Mouse (Mus musculus) liver, embryonic 15.5 days (tissue): ENCODE results near the gene Snx30. TPM values are rescaled to one million over a fixed set of nuclear protein-coding genes. Genes with fewer than 3 reads are reported as not detected.

ENCODE experiments used
- ATAC-seq: fragments of 200-750 bp; cut with Nextera tagmentation; 2 replicates; pipeline ENCODE4 v1.8.0; 2017; ENCODE audit warnings: moderate number of reproducible peaks, mild to moderate bottlenecking, moderate library complexity; ENCODE audit not compliant: insufficient read depth
- H3K27ac ChIP-seq: fragments of 300-500 bp; sonication (generic); replicated peaks from 2 replicates; pipeline ENCODE4 v1.5.1; 2015; ENCODE audit warnings: mild to moderate bottlenecking, inconsistent platforms
- H3K27me3 ChIP-seq: fragments of 300-500 bp; sonication (generic); 2 replicates; pipeline ENCODE4 v1.6.1; 2015; ENCODE audit warnings: mild to moderate bottlenecking, inconsistent platforms
- H3K36me3 ChIP-seq: fragments of 300-500 bp; sonication (generic); replicated peaks from 2 replicates; pipeline ENCODE4 v1.6.1; 2015; ENCODE audit warnings: moderate library complexity, mild to moderate bottlenecking, inconsistent platforms
- H3K4me1 ChIP-seq: fragments of 300-500 bp; sonication (generic); replicated peaks from 2 replicates; pipeline ENCODE4 v1.6.1; 2015; ENCODE audit warnings: inconsistent platforms
- H3K4me2 ChIP-seq: fragments of 300-500 bp; sonication (generic); 2 replicates; pipeline ENCODE4 v1.6.1; 2015; ENCODE audit warnings: moderate library complexity, mild to moderate bottlenecking, inconsistent platforms
- H3K4me3 ChIP-seq: fragments of 300-500 bp; sonication (generic); replicated peaks from 2 replicates; pipeline ENCODE4 v1.5.1; 2015; ENCODE audit warnings: mild to moderate bottlenecking, inconsistent platforms
- H3K9ac ChIP-seq: fragments of 300-500 bp; sonication (generic); 2 replicates; pipeline ENCODE4 v1.6.1; 2015; ENCODE audit warnings: moderate library complexity, mild to moderate bottlenecking, inconsistent platforms
- H3K9me3 ChIP-seq: fragments of 300-500 bp; sonication (generic); replicated peaks from 2 replicates; pipeline ENCODE4 v1.6.1; 2016; ENCODE audit warnings: inconsistent platforms
- WGBS: fragments of 180-500 bp; shearing (Covaris S2); methylation state at CpG from one replicate; pipeline ENCODE4 v1.1.7; 2015; ENCODE audit warnings: mixed read lengths; ENCODE audit not compliant: insufficient replicate concordance; 5-methylcytosine and 5-hydroxymethylcytosine counted together
- polyA plus RNA-seq: library from polyadenylated mRNA; unstranded; fragments of >200 nt; fragmentation: Nextera tagmentation; extraction: Ambion mirVana; gene quantifications from 2 replicates; pipeline ENCODE4 v1.2.1, GENCODE M21; 2015

Gene Snx30
- polyA plus RNA-seq, 1 experiment from 2014 or later, result 4.3 TPM

DNA sequence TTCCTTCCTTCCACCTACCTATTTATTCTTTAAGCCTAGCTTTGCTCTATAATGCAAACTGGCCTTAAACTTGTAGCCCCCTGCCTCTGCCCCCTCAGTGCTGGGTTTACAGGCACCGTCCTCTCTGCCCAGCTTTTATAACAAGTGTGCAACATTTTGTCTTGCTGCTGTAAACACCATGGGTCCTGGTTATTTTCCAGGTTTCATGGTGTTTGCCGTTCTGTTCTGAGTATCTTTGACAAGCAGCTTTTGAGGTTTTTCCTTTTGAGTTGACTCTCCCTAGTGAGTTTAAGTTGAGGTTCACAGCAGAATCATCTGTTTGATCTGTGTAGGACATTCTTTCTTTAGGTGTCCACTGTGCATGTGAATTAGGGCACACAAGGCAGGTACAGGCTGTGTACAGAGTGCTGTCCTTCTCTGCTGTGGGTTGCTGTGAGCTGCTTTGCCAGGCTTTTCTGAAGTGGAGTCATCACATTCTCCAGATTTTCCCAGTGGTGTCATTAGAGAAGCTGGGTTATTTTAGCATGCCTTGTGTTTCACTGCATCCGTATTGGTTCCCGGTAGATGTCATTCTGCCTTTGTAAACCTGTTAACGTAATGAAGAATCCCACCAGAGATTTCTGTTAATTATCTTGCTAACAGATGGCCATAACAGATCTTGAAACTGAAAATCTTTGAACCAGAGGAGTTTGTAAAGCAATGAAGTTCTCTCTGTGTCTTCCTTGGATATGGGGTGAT is 45.4 kb downstream of the Snx30 start:
- H3K27me3 ChIP-seq, result no peaks in the 10 kb centered on the region
- H3K4me3 ChIP-seq, result no peak overlapping the region
- no peaks in the 10 kb centered on the region for H3K9me3 ChIP-seq
- 0 out of 2 replicates have a peak, but pooled peaks cover 2% of the 10 kb centered on the region for H3K36me3 ChIP-seq
- no peak overlapping the region for H3K4me2 ChIP-seq
- no peak for ATAC-seq
- peaks cover 3% of the 10 kb centered on the region; the same call in 1 of the 2 replicates for H3K4me1 ChIP-seq
- WGBS, result 73% methylated on average over 5 of the region's 5 CpGs
- no peak overlapping the region for H3K9ac ChIP-seq
- no peak overlapping the region for H3K27ac ChIP-seq

DNA sequence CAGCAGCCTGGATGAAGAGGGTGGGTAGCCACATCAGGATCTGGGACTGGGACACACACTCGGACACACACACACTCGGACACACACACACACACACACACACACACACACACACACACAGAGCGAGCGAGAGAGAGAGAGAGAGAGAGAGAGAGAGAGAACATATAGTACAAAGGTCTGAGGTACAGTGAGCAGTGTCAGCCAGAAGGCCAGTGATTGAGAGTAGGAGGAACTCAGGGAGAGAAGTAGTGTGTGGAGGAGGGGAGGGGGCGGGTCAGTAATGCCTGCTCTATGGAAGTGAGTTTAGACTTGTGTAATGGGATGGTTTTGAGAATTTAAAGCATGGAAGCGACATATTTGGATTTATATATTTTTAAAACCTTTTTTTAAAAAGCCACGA is 47.5 kb downstream of the Snx30 start:
- H3K27me3 ChIP-seq, result no peaks in the 10 kb centered on the region
- ATAC-seq, result no peak
- WGBS, result 68% methylated on average over 7 of the region's 7 CpGs

DNA sequence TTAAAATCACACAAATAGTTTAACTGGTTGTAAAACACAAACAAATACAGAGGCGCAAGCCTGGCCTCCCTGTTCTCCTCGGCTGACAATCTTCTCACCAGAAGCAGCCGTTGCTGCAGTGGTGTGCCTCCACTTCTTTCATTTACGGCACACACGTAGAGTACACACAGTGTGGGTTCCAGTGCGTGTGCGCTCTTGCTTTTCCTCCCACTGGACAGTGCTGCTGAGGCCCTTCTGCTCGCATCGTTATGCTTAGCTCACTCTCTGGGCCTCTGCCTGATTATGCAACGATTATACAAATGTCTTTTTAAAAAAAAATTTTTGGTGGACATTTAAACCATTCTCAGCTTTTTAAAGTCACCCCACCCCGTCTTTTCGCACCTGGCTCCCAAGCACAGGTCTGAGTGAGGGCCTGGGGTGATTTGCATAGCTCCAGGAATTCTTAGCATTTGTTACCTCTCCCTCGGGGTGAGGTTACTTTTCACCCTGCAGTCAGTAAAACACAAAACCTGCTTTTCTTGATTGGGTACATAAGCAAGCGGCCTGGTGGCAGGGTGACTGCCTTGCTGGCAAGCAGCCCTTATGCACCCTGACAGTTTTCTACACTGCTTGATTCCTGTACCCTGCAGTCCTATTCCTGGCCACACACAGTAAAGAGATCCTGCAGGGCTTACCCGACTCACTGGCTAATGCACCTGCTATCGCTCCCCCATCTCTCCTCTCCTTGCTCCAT is 54.2 kb downstream of the Snx30 start:
- Histone ChIP-seq H3K36me3 (no peaks in the 10 kb centered on the region), H3K4me2 (no peak overlapping the region), H3K27ac (no peak overlapping the region), H3K27me3 (no peaks in the 10 kb centered on the region), H3K9me3 (no peaks in the 10 kb centered on the region), H3K4me3 (no peak overlapping the region), H3K9ac (no peak overlapping the region), H3K4me1 (peaks cover 25% of the 10 kb centered on the region)
- ATAC-seq, result no peak
- WGBS, result 63% methylated on average over 16 of the region's 16 CpGs

More for the DNA sequence above, 47.5 kb downstream of the Snx30 start:
- no peaks in the 10 kb centered on the region for H3K9me3 ChIP-seq
- H3K4me1 ChIP-seq, result peaks cover 3% of the 10 kb centered on the region; the same call in 1 of the 2 replicates
- H3K27ac ChIP-seq, result no peak overlapping the region
- H3K4me3 ChIP-seq, result no peak overlapping the region
- H3K4me2 ChIP-seq, result no peak overlapping the region
- H3K9ac ChIP-seq, result no peak overlapping the region
- no peaks in the 10 kb centered on the region for H3K36me3 ChIP-seq

DNA sequence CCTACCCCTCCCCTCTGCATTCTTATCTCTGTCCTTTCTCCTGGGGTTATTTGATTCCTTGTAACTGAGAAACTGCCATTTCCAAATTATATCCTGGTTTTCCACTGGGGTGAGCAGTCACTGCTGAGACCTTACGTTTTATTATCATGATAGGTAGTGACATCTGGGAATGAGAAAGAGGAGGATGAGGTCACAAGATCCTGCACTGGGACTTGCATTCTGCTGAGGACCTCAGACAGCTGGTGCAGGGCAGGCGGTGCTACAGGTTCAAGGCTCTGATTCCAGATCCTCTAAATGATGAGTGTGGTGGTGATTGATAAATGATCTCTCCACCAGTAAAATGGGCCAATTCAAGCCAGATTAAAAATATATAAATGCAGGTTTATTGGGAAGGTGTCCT is 54.8 kb downstream of the Snx30 start:
- H3K27me3 ChIP-seq, result no peaks in the 10 kb centered on the region
- peaks cover 25% of the 10 kb centered on the region for H3K4me1 ChIP-seq
- H3K36me3 ChIP-seq, result no peaks in the 10 kb centered on the region
- ATAC-seq, result no peak
- H3K9ac ChIP-seq, result no peak overlapping the region
- no peaks in the 10 kb centered on the region for H3K9me3 ChIP-seq
- H3K27ac ChIP-seq, result no peak overlapping the region
- no peak overlapping the region for H3K4me2 ChIP-seq
- WGBS, result 52% methylated on average over 2 of the region's 2 CpGs
- H3K4me3 ChIP-seq, result no peak overlapping the region

DNA sequence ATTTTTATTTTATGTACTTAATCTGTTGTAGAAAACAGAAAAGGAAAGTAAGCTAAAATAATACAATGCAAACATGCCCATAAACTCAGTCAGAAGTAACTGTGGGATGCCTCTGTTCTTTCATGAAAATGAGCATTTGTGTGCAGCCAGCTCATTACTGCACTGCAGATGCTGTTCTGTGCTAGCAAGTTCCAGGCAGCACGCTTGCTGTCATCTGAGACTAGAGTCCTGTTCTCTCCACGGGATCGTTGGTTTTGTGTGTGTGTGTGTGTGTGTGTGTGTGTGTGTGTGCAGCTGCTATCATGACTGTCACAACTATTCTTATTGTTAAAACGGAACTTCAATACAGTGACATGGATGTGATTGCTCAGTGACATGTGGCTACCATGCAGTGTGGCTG is 56.2 kb downstream of the Snx30 start:
- peaks cover 25% of the 10 kb centered on the region for H3K4me1 ChIP-seq
- H3K36me3 ChIP-seq, result no peaks in the 10 kb centered on the region
- H3K27me3 ChIP-seq, result no peaks in the 10 kb centered on the region
- no peak overlapping the region for H3K9ac ChIP-seq
- H3K4me3 ChIP-seq, result no peak overlapping the region
- no peaks in the 10 kb centered on the region for H3K9me3 ChIP-seq
- ATAC-seq, result no peak
- 0 out of 2 replicates have a peak overlapping the region, but pooled peaks have one; percentile 6 for H3K27ac ChIP-seq
- 47% methylated on average over 4 of the region's 4 CpGs for WGBS
- no peak overlapping the region for H3K4me2 ChIP-seq

DNA sequence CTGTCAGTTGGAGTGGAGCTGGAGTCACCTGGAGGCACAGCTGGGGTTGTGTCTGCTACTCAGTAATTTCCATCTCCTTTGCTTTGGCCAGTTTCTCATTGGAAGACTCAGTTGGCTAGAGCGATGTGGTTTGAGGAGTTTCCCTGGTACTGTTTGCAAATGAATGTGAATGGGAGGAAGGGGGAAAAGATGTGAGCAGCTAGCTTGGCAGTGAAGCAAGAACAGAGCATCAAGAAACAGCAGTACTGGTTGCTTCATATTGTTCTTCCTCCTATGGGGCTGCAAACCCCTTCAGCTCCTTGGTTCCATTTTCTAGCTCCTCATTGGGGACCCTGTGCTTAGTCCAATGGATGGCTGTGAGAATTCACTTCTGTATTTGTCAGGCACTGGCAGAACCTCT is 56.7 kb downstream of the Snx30 start:
- Histone ChIP-seq H3K4me3 (no peak overlapping the region), H3K9ac (no peak overlapping the region), H3K4me2 (no peak overlapping the region), H3K27ac (0 out of 2 replicates have a peak overlapping the region, but pooled peaks have one; percentile 6), H3K27me3 (no peaks in the 10 kb centered on the region), H3K4me1 (peaks cover 25% of the 10 kb centered on the region), H3K36me3 (no peaks in the 10 kb centered on the region), H3K9me3 (no peaks in the 10 kb centered on the region)
- 68% methylated on average over 1 of the region's 1 CpGs for WGBS
- ATAC-seq, result no peak

DNA sequence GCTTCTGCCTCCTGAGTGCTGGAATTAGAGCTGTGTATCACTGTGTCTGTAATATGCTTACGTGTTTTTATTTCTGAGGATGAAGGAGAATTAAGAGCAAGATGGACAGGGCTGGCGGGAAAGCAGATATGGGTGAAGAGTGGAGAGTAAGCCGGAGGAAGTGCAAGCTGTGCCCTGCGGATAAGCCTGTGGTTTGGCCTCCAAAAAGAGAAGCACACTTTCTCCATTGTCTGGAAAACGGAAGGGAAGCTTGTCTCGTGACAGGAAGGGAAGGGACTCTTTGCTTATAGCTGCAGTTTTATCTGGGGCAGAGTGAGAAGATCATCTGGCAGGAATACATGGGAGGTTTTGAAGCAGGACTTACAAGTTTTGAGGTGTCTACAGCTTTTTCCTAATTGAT is 58.2 kb downstream of the Snx30 start:
- H3K9me3 ChIP-seq, result no peaks in the 10 kb centered on the region
- peak overlapping the region; percentile 4 for H3K4me2 ChIP-seq
- H3K4me1 ChIP-seq, result peaks cover 25% of the 10 kb centered on the region
- no peaks in the 10 kb centered on the region for H3K27me3 ChIP-seq
- peak overlapping the region; percentile 19; the same call in 1 of the 2 replicates for H3K27ac ChIP-seq
- no peaks in the 10 kb centered on the region; the same call in 1 of the 2 replicates for H3K36me3 ChIP-seq
- peak; percentile 57 for ATAC-seq
- no peak overlapping the region for H3K9ac ChIP-seq
- no peak overlapping the region for H3K4me3 ChIP-seq
- 7% methylated on average over 6 of the region's 6 CpGs for WGBS

DNA sequence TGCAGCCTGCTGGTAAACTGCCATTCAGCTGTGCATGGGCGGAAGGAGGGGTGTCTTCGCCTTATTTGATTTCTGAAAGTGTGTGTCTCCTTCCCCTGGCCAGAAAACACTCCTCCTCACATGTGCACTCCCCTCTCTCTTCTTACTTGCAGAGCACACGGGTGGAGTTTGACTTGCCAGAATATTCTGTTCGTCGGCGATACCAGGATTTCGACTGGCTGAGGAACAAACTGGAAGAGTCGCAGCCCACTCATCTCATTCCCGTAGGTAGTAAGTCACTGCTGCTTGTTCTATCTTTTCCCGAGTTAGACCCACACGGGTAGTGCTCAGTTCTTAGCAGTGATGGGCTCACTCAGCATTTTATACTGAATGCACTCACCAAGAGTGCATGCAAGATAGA is 62.4 kb downstream of the Snx30 start:
- Histone ChIP-seq H3K4me3 (no peak overlapping the region), H3K27ac (no peak overlapping the region), H3K4me1 (peaks cover 19% of the 10 kb centered on the region), H3K9me3 (no peaks in the 10 kb centered on the region), H3K9ac (no peak overlapping the region), H3K27me3 (no peaks in the 10 kb centered on the region), H3K36me3 (no peaks in the 10 kb centered on the region; the same call in 1 of the 2 replicates), H3K4me2 (no peak overlapping the region)
- WGBS, result 77% methylated on average over 11 of the region's 11 CpGs
- no peak for ATAC-seq

DNA sequence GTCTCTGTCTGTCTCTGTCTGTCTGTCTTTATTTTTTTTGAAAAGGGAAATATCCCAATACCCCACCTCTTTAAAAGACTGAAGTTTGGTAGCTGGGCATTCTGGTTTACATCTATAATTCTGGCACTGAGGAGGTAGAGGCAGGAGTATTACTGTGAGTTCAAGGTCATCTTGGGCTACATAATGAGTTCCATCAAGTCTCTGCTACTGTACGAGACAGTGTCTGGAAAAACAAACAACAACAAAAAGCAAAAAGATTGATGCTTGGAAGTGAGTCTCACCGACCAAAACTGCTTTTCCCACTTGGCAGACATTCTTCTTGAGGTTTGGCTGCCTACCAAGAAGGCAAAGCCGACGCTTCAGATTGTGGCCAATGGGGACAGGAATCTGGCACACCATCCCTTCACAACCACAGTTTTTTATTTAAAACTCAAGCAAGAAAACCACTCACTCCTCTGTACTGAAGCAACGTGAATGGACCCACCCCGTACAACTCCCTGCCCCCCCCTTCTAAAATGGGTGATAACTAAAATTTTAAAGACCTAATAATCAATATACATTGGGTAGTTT is 63.9 kb downstream of the Snx30 start:
- Histone ChIP-seq H3K4me3 (no peak overlapping the region), H3K27ac (no peak overlapping the region), H3K9me3 (no peaks in the 10 kb centered on the region), H3K36me3 (no peaks in the 10 kb centered on the region; the same call in 1 of the 2 replicates), H3K4me2 (no peak overlapping the region), H3K4me1 (peaks cover 13% of the 10 kb centered on the region), H3K27me3 (no peaks in the 10 kb centered on the region), H3K9ac (no peak overlapping the region)
- no peak for ATAC-seq
- 66% methylated on average over 6 of the region's 6 CpGs for WGBS

DNA sequence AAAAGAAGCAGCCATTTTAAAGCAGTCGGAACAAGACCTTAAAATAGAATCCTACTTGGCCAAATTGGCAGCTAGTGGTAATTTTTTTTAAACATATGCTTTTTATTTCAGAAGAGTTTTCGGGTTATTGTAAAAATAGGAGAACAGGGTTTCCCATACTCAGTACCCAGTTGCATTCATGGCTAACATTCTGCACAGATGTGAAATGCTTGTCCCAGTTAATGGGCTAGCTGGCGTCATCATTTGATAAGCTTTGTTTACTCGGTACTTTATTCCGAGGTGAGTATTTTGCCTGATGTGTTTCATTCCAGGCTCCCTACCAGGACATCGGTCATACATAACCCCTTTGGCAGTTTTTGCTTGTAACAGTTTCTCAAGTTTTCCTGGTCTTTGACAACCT is 64.8 kb downstream of the Snx30 start:
- no peak for ATAC-seq
- Histone ChIP-seq H3K4me3 (no peak overlapping the region), H3K9ac (no peak overlapping the region), H3K27me3 (no peaks in the 10 kb centered on the region), H3K4me1 (peaks cover 10% of the 10 kb centered on the region; the same call in 1 of the 2 replicates), H3K27ac (no peak overlapping the region), H3K9me3 (no peaks in the 10 kb centered on the region), H3K36me3 (no peaks in the 10 kb centered on the region; the same call in 1 of the 2 replicates), H3K4me2 (no peak overlapping the region)
- 66% methylated on average over 6 of the region's 6 CpGs for WGBS
